Mouse (Mus musculus) MEL (cell line): ENCODE results near the gene Adgrv1. TPM values are rescaled to one million over a fixed set of nuclear protein-coding genes. Genes with fewer than 3 reads are reported as not detected.

ENCODE experiments used
- DNase-seq: peaks from one replicate; pipeline ENCODE4 v3.0.0; 2011; ENCODE audit warnings: low read depth, low spot score
- H3K27ac ChIP-seq: 2 replicates; pipeline ENCODE4 v1.5.1; 2012; ENCODE audit warnings: low read depth, mild to moderate bottlenecking, control low read depth, low read length, moderate library complexity; ENCODE audit not compliant: control insufficient read depth
- H3K27me3 ChIP-seq, 2 experiments: fragments of 150-350 bp in 1 of 2; sonication (generic) in 1 of 2; 2 replicates each; pipeline ENCODE4 v1.6.1; 2012; ENCODE audit warnings: low read length in 2 of 2, mild to moderate bottlenecking in 2 of 2, improper control_type of control experiment in 1 of 2, moderate library complexity in 1 of 2; ENCODE audit not compliant: insufficient read depth in 2 of 2, control insufficient read depth in 1 of 2
- H3K36me3 ChIP-seq, 2 experiments: 2 replicates each; pipeline ENCODE4 v1.6.1; 2012 to 2014; ENCODE audit warnings: low read length in 2 of 2, improper control_type of control experiment in 1 of 2, inconsistent platforms in 1 of 2, mild to moderate bottlenecking in 1 of 2; ENCODE audit not compliant: insufficient read depth in 2 of 2, control insufficient read depth in 1 of 2
- H3K4me1 ChIP-seq, 2 experiments: fragments of 150-350 bp in 1 of 2; sonication (generic) in 1 of 2; 2 replicates each; pipeline ENCODE4 v1.6.1; 2012; ENCODE audit warnings: low read length in 2 of 2, improper control_type of control experiment in 1 of 2, mild to moderate bottlenecking in 1 of 2; ENCODE audit not compliant: insufficient read depth in 2 of 2, control insufficient read depth in 1 of 2
- H3K4me3 ChIP-seq, 2 experiments: fragments of 150-350 bp in 1 of 2; sonication (generic) in 1 of 2; 2 replicates each; pipeline ENCODE4 v1.5.1; 2012; ENCODE audit warnings: low read depth in 2 of 2, low read length in 2 of 2, mild to moderate bottlenecking in 2 of 2, moderate library complexity in 2 of 2, control low read depth in 1 of 2, improper control_type of control experiment in 1 of 2; ENCODE audit not compliant: control insufficient read depth in 1 of 2, insufficient read depth in 1 of 2
- H3K79me2 ChIP-seq: 2 replicates; pipeline ENCODE4 v1.6.1; 2012; ENCODE audit warnings: mild to moderate bottlenecking, low read length, moderate library complexity; ENCODE audit not compliant: control insufficient read depth, poor library complexity, insufficient read depth
- H3K9ac ChIP-seq: 2 replicates; pipeline ENCODE4 v1.6.1; 2012; ENCODE audit warnings: low read depth, mild to moderate bottlenecking, control low read depth, low read length, moderate library complexity; ENCODE audit not compliant: control insufficient read depth, poor library complexity, severe bottlenecking
- H3K9me3 ChIP-seq: fragments of 150-350 bp; sonication (generic); replicated peaks from 2 replicates; pipeline ENCODE4 v1.6.1; 2012; ENCODE audit warnings: mild to moderate bottlenecking, low read length, improper control_type of control experiment, moderate library complexity; ENCODE audit not compliant: insufficient read depth
- BHLHE40 ChIP-seq: IDR thresholded peaks from 2 replicates; pipeline ENCODE4 v1.6.1; 2012; ENCODE audit warnings: low read depth, mild to moderate bottlenecking, inconsistent platforms, low read length, improper control_type of control experiment, borderline replicate concordance
- CHD1 ChIP-seq: IDR thresholded peaks from 2 replicates; pipeline ENCODE4 v1.6.1; 2012; ENCODE audit warnings: low read depth, mild to moderate bottlenecking, inconsistent platforms, low read length, improper control_type of control experiment
- CHD2 ChIP-seq: IDR thresholded peaks from 2 replicates; pipeline ENCODE4 v1.6.1; 2011; ENCODE audit warnings: low read length, improper control_type of control experiment
- CTCF ChIP-seq, 3 experiments: IDR thresholded peaks in 2 of 3; conservative IDR thresholded peaks in 1 of 3; 2 replicates each; pipeline ENCODE4 v1.5.1; 2011 to 2012; ENCODE audit warnings: low read length in 3 of 3, low read depth in 2 of 3, mild to moderate bottlenecking in 2 of 3, improper control_type of control experiment in 1 of 3, inconsistent platforms in 1 of 3, mixed read lengths in 1 of 3, moderate library complexity in 1 of 3; ENCODE audit not compliant: control insufficient read depth in 1 of 3, insufficient read depth in 1 of 3, poor library complexity in 1 of 3, severe bottlenecking in 1 of 3
- E2F4 ChIP-seq: IDR thresholded peaks from 2 replicates; pipeline ENCODE4 v1.6.1; 2011; ENCODE audit warnings: low read depth, low read length, improper control_type of control experiment, borderline replicate concordance
- ELF1 ChIP-seq: IDR thresholded peaks from 2 replicates; pipeline ENCODE4 v1.6.1; 2014; ENCODE audit warnings: low read depth, mild to moderate bottlenecking, inconsistent platforms, low read length, improper control_type of control experiment, moderate library complexity
- EP300 ChIP-seq, 2 experiments: IDR thresholded peaks; 2 replicates each; pipeline ENCODE4 v1.6.1; 2011; ENCODE audit warnings: improper control_type of control experiment in 2 of 2, low read length in 2 of 2, low read depth in 1 of 2, mild to moderate bottlenecking in 1 of 2
- ETS1 ChIP-seq: IDR thresholded peaks from 2 replicates; pipeline ENCODE4 v1.6.1; 2012; ENCODE audit warnings: low read depth, mild to moderate bottlenecking, inconsistent platforms, low read length, improper control_type of control experiment, moderate library complexity
- GABPA ChIP-seq: IDR thresholded peaks from 2 replicates; pipeline ENCODE4 v1.6.1; 2012; ENCODE audit warnings: low read depth, mild to moderate bottlenecking, inconsistent platforms, low read length, improper control_type of control experiment, moderate library complexity
- HCFC1 ChIP-seq: IDR thresholded peaks from 2 replicates; pipeline ENCODE4 v1.6.1; 2012; ENCODE audit warnings: low read depth, mild to moderate bottlenecking, inconsistent platforms, low read length, improper control_type of control experiment, moderate library complexity
- JUND ChIP-seq: IDR thresholded peaks from 2 replicates; pipeline ENCODE4 v1.6.1; 2011; ENCODE audit warnings: low read depth, mild to moderate bottlenecking, improper control_type of control experiment, low read length
- KAT2A ChIP-seq: conservative IDR thresholded peaks from 2 replicates; pipeline ENCODE4 v1.6.1; 2012; ENCODE audit warnings: low read depth, low read length, improper control_type of control experiment, inconsistent platforms
- MAFK ChIP-seq: IDR thresholded peaks from 2 replicates; pipeline ENCODE4 v1.6.1; 2011; ENCODE audit warnings: low read depth, mild to moderate bottlenecking, low read length, improper control_type of control experiment, borderline replicate concordance
- MAX ChIP-seq: IDR thresholded peaks from 2 replicates; pipeline ENCODE4 v1.6.1; 2011; ENCODE audit warnings: low read length, improper control_type of control experiment
- MAZ ChIP-seq: IDR thresholded peaks from 2 replicates; pipeline ENCODE4 v1.6.1; 2012; ENCODE audit warnings: low read depth, mild to moderate bottlenecking, inconsistent platforms, low read length, improper control_type of control experiment
- MEF2A ChIP-seq: IDR thresholded peaks from 2 replicates; pipeline ENCODE4 v1.6.1; 2014; ENCODE audit warnings: low read depth, mild to moderate bottlenecking, inconsistent platforms, low read length, improper control_type of control experiment; ENCODE audit not compliant: poor library complexity, insufficient replicate concordance, severe bottlenecking; ENCODE audit errors: extremely low read depth
- MXI1 ChIP-seq: IDR thresholded peaks from 2 replicates; pipeline ENCODE4 v1.6.1; 2011; ENCODE audit warnings: mild to moderate bottlenecking, low read depth, low read length, improper control_type of control experiment
- MYB ChIP-seq: IDR thresholded peaks from 2 replicates; pipeline ENCODE4 v1.6.1; 2011; ENCODE audit warnings: mild to moderate bottlenecking, low read depth, low read length, improper control_type of control experiment
- MYC ChIP-seq: IDR thresholded peaks from 2 replicates; pipeline ENCODE4 v1.6.1; 2011; ENCODE audit warnings: low read depth, mild to moderate bottlenecking, low read length, improper control_type of control experiment, moderate library complexity
- NELFE ChIP-seq: IDR thresholded peaks from 2 replicates; pipeline ENCODE4 v1.6.1; 2011; ENCODE audit warnings: low read depth, low read length, improper control_type of control experiment
- NRF1 ChIP-seq: IDR thresholded peaks from 2 replicates; pipeline ENCODE4 v1.6.1; 2014; ENCODE audit warnings: low read depth, mild to moderate bottlenecking, inconsistent platforms, low read length, improper control_type of control experiment, moderate library complexity; ENCODE audit not compliant: poor library complexity, insufficient read depth, severe bottlenecking
- POLR2A ChIP-seq, 2 experiments: IDR thresholded peaks; 2 replicates each; pipeline ENCODE4 v1.6.1; 2011 to 2012; ENCODE audit warnings: low read length in 2 of 2, mild to moderate bottlenecking in 2 of 2, control low read depth in 1 of 2, improper control_type of control experiment in 1 of 2, low read depth in 1 of 2, moderate library complexity in 1 of 2; ENCODE audit not compliant: control insufficient read depth in 1 of 2, insufficient read depth in 1 of 2, poor library complexity in 1 of 2
- POLR2AphosphoS2 ChIP-seq: IDR thresholded peaks from 2 replicates; pipeline ENCODE4 v1.6.1; 2011; ENCODE audit warnings: low read length, improper control_type of control experiment
- POLR2AphosphoS5 ChIP-seq: IDR thresholded peaks from 2 replicates; pipeline ENCODE4 v1.6.1; 2012; ENCODE audit warnings: low read depth, borderline replicate concordance, mild to moderate bottlenecking, inconsistent platforms, low read length, moderate library complexity, mixed read lengths
- RAD21 ChIP-seq: IDR thresholded peaks from 2 replicates; pipeline ENCODE4 v1.6.1; 2011; ENCODE audit warnings: mild to moderate bottlenecking, low read depth, low read length, improper control_type of control experiment
- RCOR1 ChIP-seq: IDR thresholded peaks from 2 replicates; pipeline ENCODE4 v1.6.1; 2012; ENCODE audit warnings: low read depth, mild to moderate bottlenecking, inconsistent platforms, low read length, improper control_type of control experiment
- SMC3 ChIP-seq: IDR thresholded peaks from 2 replicates; pipeline ENCODE4 v1.6.1; 2011; ENCODE audit warnings: low read depth, low read length, improper control_type of control experiment
- TAL1 ChIP-seq: IDR thresholded peaks from 2 replicates; pipeline ENCODE4 v1.6.1; 2012; ENCODE audit warnings: mild to moderate bottlenecking, inconsistent platforms, low read length, moderate library complexity, mixed read lengths
- TCF12 ChIP-seq: IDR thresholded peaks from 2 replicates; pipeline ENCODE4 v1.6.1; 2014; ENCODE audit warnings: low read depth, mild to moderate bottlenecking, inconsistent platforms, low read length, improper control_type of control experiment, moderate library complexity
- UBTF ChIP-seq: IDR thresholded peaks from 2 replicates; pipeline ENCODE4 v1.6.1; 2012; ENCODE audit warnings: low read depth, mild to moderate bottlenecking, inconsistent platforms, low read length, improper control_type of control experiment, moderate library complexity, borderline replicate concordance; ENCODE audit not compliant: insufficient read depth
- USF1 ChIP-seq: IDR thresholded peaks from 2 replicates; pipeline ENCODE4 v1.6.1; 2014; ENCODE audit warnings: low read depth, mild to moderate bottlenecking, inconsistent platforms, low read length, improper control_type of control experiment, moderate library complexity
- USF2 ChIP-seq, 2 experiments: IDR thresholded peaks; 2 replicates each; pipeline ENCODE4 v1.6.1; 2011 to 2012; ENCODE audit warnings: improper control_type of control experiment in 2 of 2, low read length in 2 of 2, borderline replicate concordance in 1 of 2, inconsistent platforms in 1 of 2, low read depth in 1 of 2, mild to moderate bottlenecking in 1 of 2; ENCODE audit not compliant: insufficient read depth in 1 of 2
- ZC3H11A ChIP-seq: IDR thresholded peaks from 2 replicates; pipeline ENCODE4 v1.6.1; 2012; ENCODE audit warnings: low read depth, mild to moderate bottlenecking, inconsistent platforms, low read length, improper control_type of control experiment
- ZKSCAN1 ChIP-seq: IDR thresholded peaks from 2 replicates; pipeline ENCODE4 v1.6.1; 2012; ENCODE audit warnings: low read depth, mild to moderate bottlenecking, inconsistent platforms, low read length, improper control_type of control experiment, moderate library complexity
- ZMIZ1 ChIP-seq: IDR thresholded peaks from 2 replicates; pipeline ENCODE4 v1.6.1; 2012; ENCODE audit warnings: low read depth, mild to moderate bottlenecking, inconsistent platforms, low read length, improper control_type of control experiment, moderate library complexity
- ZNF384 ChIP-seq: IDR thresholded peaks from 2 replicates; pipeline ENCODE4 v1.6.1; 2012; ENCODE audit warnings: low read depth, mild to moderate bottlenecking, inconsistent platforms, low read length, improper control_type of control experiment
- polyA plus RNA-seq, 2 experiments: library from polyadenylated mRNA; stranded (reverse) in 1 of 2; unstranded in 1 of 2; fragments of >175 nt in 1 of 2; fragments of >200 nt in 1 of 2; gene quantifications; 2 replicates each; pipeline versions ENCODE4 v1.2.1 to v1.2.4; 2012; ENCODE audit warnings: low replicate concordance in 2 of 2, low read depth in 1 of 2; ENCODE audit not compliant: insufficient read length in 2 of 2, insufficient read depth in 1 of 2, missing spikeins in 1 of 2
- total RNA-seq: library from RNA; depleted of rRNA; stranded (reverse); fragments of 300-350 nt; gene quantifications from 2 replicates; pipeline ENCODE4 v1.2.3, GENCODE M21; 2012

Adgrv1 gene
- total and polyA plus RNA-seq, 3 experiments: 5.6 to 5.8 TPM; not detected in 1

DNA sequence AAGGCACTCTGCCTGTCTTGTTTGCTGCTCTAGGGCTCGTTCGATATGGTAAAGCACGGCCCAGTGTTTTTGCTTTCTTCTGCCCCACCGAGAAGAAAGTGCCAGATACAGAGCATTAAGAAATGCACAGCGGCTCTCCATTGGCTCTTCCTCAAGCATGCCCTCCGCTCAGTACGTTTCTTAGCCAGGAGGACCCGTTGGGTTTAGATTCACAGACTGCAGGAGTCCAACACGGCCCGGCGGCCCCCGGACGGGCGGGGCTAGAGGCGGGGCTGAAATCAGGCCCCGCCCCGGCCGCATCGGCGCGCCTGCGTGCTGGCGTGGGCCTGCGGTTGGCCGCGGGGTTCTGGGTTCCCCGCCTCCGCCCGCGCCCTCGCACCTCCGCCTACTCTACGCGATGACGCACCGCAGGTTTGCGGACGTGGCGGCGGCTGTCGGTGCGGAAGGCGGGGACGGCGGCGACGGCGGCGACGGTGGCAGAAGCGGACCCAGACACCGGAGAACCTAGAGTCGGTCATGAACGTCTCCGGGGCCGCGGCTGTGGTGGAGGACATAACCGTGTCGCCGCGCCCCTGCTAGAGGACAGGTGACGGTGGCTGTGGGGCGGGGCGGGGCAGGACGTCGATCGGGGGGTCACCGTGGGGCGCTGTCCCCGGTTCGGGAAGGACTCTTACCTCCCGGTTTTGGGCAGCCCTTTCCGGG lies 24.5 kb upstream of the Adgrv1 start, which contains the start of gene Lysmd3:
Gene Lysmd3 (plus strand): TSS at position 313 of the 702 bp plus-strand sequence.
- Histone ChIP-seq H3K27ac (peak within 1 kb of the TSS; percentile 90), H3K27me3 (no peaks in the 10 kb centered on the region), H3K36me3 (peaks cover 0 to 14% of the 10 kb centered on the region in 2 experiments; a peak in 2 of 4 replicates), H3K4me1 (peaks cover 0 to 7% of the 10 kb centered on the region in 2 experiments; a peak in 1 of 4 replicates), H3K79me2 (peaks cover 9% of the 10 kb centered on the region), H3K4me3 (peak within 1 kb of the TSS; percentile 90 to 98), H3K9me3 (no peaks in the 10 kb centered on the region), H3K9ac (peak within 1 kb of the TSS; percentile 82)
- peak; percentile 94 for DNase-seq
- no peak for TF ChIP-seq ZNF384
- no peak for TF ChIP-seq MEF2A
- no peak for TF ChIP-seq E2F4
- TF ChIP-seq USF2 (IDR thresholded peaks at IDR 0.05; ENCODE audit: borderline replicate concordance in 1 of 2, insufficient read depth in 1 of 2, low read depth in 1 of 2, low read length in 2 of 2): no peak
- no peak for TF ChIP-seq CTCF (IDR thresholded peaks at IDR 0.05 in 2 of 3, conservative IDR thresholded peaks at IDR 0.05 in 1 of 3; ENCODE audit: control insufficient read depth in 1 of 3, insufficient read depth in 1 of 3, low read depth in 2 of 3, low read length in 3 of 3, poor library complexity in 1 of 3, severe bottlenecking in 1 of 3)
- no peak for TF ChIP-seq KAT2A
- no peak for TF ChIP-seq ZC3H11A
- peak; percentile 38 for TF ChIP-seq MXI1
- no peak; the same call in 1 of the 2 replicates for TF ChIP-seq ETS1
- TF ChIP-seq JUND: no peak
- TF ChIP-seq MYB: no peak
- peak; percentile 56; the same call in 1 of the 2 replicates for TF ChIP-seq ELF1
- TF ChIP-seq NRF1: peak; percentile 85
- TF ChIP-seq ZKSCAN1: no peak
- no peak; the same call in 1 of the 2 replicates for TF ChIP-seq ZMIZ1
- peak; percentile 44; the same call in 1 of the 2 replicates for TF ChIP-seq TCF12
- TF ChIP-seq POLR2AphosphoS2: peak; percentile 73; the same call in 1 of the 2 replicates
- no peak for TF ChIP-seq UBTF
- no peak for TF ChIP-seq MAFK
- TF ChIP-seq MYC: no peak
- no peak for TF ChIP-seq CHD2
- TF ChIP-seq RCOR1: no peak
- peak; percentile 66 for TF ChIP-seq HCFC1
- TF ChIP-seq CHD1: no peak
- TF ChIP-seq USF1: no peak
- TF ChIP-seq MAZ: peak; percentile 50; the same call in 1 of the 2 replicates
- peak; percentile 78 to 83; a peak in 3 of 4 replicates for TF ChIP-seq POLR2A (IDR thresholded peaks at IDR 0.05; ENCODE audit: control insufficient read depth in 1 of 2, insufficient read depth in 1 of 2, low read depth in 1 of 2, low read length in 2 of 2, poor library complexity in 1 of 2)
- TF ChIP-seq TAL1: no peak
- TF ChIP-seq NELFE: peak; percentile 57
- TF ChIP-seq BHLHE40: no peak
- TF ChIP-seq SMC3: no peak
- TF ChIP-seq POLR2AphosphoS5: no peak
- TF ChIP-seq GABPA: no peak
- TF ChIP-seq EP300 (IDR thresholded peaks at IDR 0.05; ENCODE audit: low read depth in 1 of 2, low read length in 2 of 2): no peak
- TF ChIP-seq MAX: no peak; the same call in 1 of the 2 replicates
- no peak for TF ChIP-seq RAD21
